Mouse (Mus musculus) R1 (cell line): ENCODE data around the gene Lce3c.

Source experiments
- DNase-seq: peaks from one replicate; pipeline ENCODE4 v3.0.0-alpha.2; 2018; ENCODE audit warnings: low read depth, low spot score

Gene Lce3c

GRCm38 (mm10) chr3:92944186-92944585 is at the start of gene Lce3c:
Lce3c (plus strand) TSS chr3:92944486.
- DNase-seq = no peak

- DNase-seq = no peak
Observed at GRCm38 (mm10) chr3:92894489-92894888, 49.8 kb upstream of the Lce3c start.

- peak; percentile 63 for DNase-seq
Observed at GRCm38 (mm10) chr3:92902992-92903391, 41.3 kb upstream of the Lce3c start.

- DNase-seq = peak; percentile 73
Observed at GRCm38 (mm10) chr3:92903640-92904039, 40.6 kb upstream of the Lce3c start.

- no peak for DNase-seq
Observed at GRCm38 (mm10) chr3:92905182-92905581, 39.1 kb upstream of the Lce3c start.

- peak; percentile 37 for DNase-seq
Observed at GRCm38 (mm10) chr3:92907571-92907970, 36.7 kb upstream of the Lce3c start.

GRCm38 (mm10) chr3:92920364-92920763 is 23.9 kb upstream of the Lce3c start:
- DNase-seq = peak; percentile 57

- no peak for DNase-seq
Observed at GRCm38 (mm10) chr3:92926130-92926529, 18.2 kb upstream of the Lce3c start, which contains the start of gene Lce3a. Lce3a (minus strand) TSS chr3:92926230.

GRCm38 (mm10) chr3:92932679-92933078 is 11.6 kb upstream of the Lce3c start, which contains the start of gene Lce3b:
Lce3b (plus strand) TSS chr3:92932979.
- DNase-seq = no peak

- DNase-seq = no peak
Observed at GRCm38 (mm10) chr3:92957090-92957489, 12.8 kb downstream of the Lce3c start, which contains the start of gene Lce3d. Lce3d (plus strand) TSS chr3:92957390.

GRCm38 (mm10) chr3:92966761-92967160 is 22.5 kb downstream of the Lce3c start, which contains the start of gene Lce3e:
Lce3e (plus strand) TSS chr3:92967061.
- no peak for DNase-seq

GRCm38 (mm10) chr3:92978484-92978883 is 34.2 kb downstream of the Lce3c start:
- DNase-seq = no peak

GRCm38 (mm10) chr3:92991926-92992325 is 47.6 kb downstream of the Lce3c start, which contains the start of gene Lce3f:
Lce3f (plus strand) TSS chr3:92992226.
- no peak for DNase-seq
